Mouse (Mus musculus): ENCODE results near the gene Myl10.

DNA sequence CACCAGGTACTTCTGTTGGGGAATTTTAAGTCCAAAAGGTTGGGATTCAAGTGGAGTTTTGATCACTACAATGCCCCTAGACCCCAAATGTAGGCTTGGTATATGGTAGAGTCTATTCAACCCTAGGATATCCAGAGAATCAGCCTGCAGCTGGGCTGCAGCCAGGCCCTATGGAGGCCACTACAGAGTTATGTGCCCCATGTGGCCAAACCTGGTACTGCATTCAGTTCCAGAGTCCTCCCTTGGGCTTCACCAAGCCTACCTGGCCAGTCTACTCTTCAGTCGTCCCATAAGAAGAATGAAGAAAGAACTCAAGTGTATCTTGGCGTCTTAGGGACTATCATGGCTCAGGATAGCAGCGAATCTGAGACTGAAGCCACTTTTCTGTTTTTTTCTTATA, 10.8 kb downstream of the Myl10 start:
- no peak for TF ChIP-seq MAX (IDR thresholded peaks at IDR 0.05)
- no peak for TF ChIP-seq MYOD1 (IDR thresholded peaks at IDR 0.05; ENCODE audit: control insufficient read depth, insufficient read length, low read depth)
- TF ChIP-seq CTCF (IDR thresholded peaks at IDR 0.05; ENCODE audit: control insufficient read depth, insufficient read depth, insufficient read length): peak; percentile 14
